Mouse (Mus musculus) lung, embryonic 14.5 days (tissue): ENCODE results near the gene Rab31. TPM values are rescaled to one million over a fixed set of nuclear protein-coding genes. Genes with fewer than 3 reads are reported as not detected.
A peak's percentile ranks its signal among the peaks of the same experiment; 100 is the strongest.

Experiments used
- ATAC-seq: fragments of 200-750 bp; cut with Nextera tagmentation; 2 replicates; pipeline ENCODE4 v1.8.0; 2017; ENCODE audit warnings: mild to moderate bottlenecking, moderate TSS enrichment, moderate library complexity; ENCODE audit not compliant: insufficient read depth
- DNase-seq: peaks from one replicate; pipeline ENCODE4 v3.0.0-alpha.2; 2015
- H3K27ac ChIP-seq: fragments of 300-500 bp; sonication (generic); 2 replicates; pipeline ENCODE4 v1.5.1; 2014; ENCODE audit warnings: low read depth, mild to moderate bottlenecking, moderate library complexity
- H3K27me3 ChIP-seq: fragments of 300-500 bp; sonication (generic); 2 replicates; pipeline ENCODE4 v1.6.1; 2014; ENCODE audit warnings: low read length, control low read depth; ENCODE audit not compliant: insufficient read depth
- H3K36me3 ChIP-seq: fragments of 300-500 bp; sonication (generic); 2 replicates; pipeline ENCODE4 v1.6.1; 2014; ENCODE audit warnings: control low read depth; ENCODE audit not compliant: insufficient read depth
- H3K4me1 ChIP-seq: fragments of 300-500 bp; sonication (generic); 2 replicates; pipeline ENCODE4 v1.6.1; 2014; ENCODE audit warnings: antibody characterized with exemption, control low read depth; ENCODE audit not compliant: insufficient read depth
- H3K4me2 ChIP-seq: fragments of 300-500 bp; sonication (generic); 2 replicates; pipeline ENCODE4 v1.6.1; 2014; ENCODE audit warnings: mild to moderate bottlenecking
- H3K4me3 ChIP-seq: fragments of 300-500 bp; sonication (generic); 2 replicates; pipeline ENCODE4 v1.5.1; 2014; ENCODE audit warnings: low read depth, low read length
- H3K9ac ChIP-seq: fragments of 300-500 bp; sonication (generic); 2 replicates; pipeline ENCODE4 v1.6.1; 2014
- H3K9me3 ChIP-seq: fragments of 300-500 bp; sonication (generic); 2 replicates; pipeline ENCODE4 v1.6.1; 2016; ENCODE audit warnings: low read depth, low read length, control low read depth
- CTCF ChIP-seq: IDR thresholded peaks from 2 replicates; pipeline ENCODE4 v1.5.1; 2016; ENCODE audit warnings: antibody characterized with exemption, low read depth
- WGBS: fragments of 180-500 bp; shearing (Covaris S2); extraction: QIAGEN DNeasy Blood & Tissue Kit; methylation state at CpG from one replicate; pipeline ENCODE4 v1.1.7; 2014; 5-methylcytosine and 5-hydroxymethylcytosine counted together
- polyA plus RNA-seq: library from polyadenylated mRNA; unstranded; fragments of >200 nt; fragmentation: Nextera tagmentation; extraction: Ambion mirVana; gene quantifications from 2 replicates; pipeline ENCODE4 v1.2.1, GENCODE M21; 2014

The Rab31 gene
- polyA plus RNA-seq, 1 experiment from 2014 or later: 49.4 TPM

DNA sequence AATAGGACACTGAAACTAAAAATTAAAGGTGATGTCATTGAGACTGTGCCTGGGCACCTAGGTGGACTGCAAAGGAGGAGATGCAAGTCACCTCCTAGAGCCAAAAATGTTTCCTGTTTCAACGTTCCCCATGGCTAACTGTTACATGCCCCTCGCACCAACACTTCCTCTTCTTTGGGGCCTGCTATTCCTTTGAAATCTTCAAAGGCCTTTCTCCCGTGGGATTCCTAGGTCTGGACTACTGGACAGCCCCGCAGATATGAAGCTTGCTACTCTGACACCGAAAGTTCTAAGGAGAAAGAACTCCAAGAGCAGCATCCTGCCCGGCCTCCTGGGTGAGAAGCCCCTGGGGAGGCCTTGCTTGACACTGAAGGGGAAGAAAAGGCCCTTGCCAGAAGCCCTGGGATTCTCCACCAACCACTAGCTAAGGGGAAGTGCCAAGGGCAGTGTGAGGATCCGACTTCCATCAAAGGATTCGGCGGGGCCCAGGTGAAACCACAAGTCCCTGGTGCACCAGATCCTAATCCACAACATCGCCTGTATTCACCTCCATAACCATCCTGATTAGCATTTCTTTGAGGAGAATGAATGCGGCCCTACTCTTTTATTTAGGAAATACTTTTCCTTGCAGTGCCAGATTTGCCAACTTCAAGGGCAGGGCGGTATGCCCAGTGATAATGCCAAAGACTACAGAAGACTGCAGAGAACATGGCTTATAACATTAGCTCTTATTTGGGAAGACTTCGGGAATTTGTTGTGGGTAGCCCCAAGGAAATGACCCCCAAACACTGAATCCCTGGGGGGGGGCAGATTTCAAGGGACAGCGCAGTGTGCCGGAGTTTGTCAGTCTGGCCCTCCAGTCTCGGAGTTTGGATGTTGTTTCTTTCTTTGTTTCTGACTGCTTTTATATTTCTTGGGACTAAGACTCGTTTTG, 1.3 kb downstream of the Rab31 start:
- Histone ChIP-seq H3K36me3 (no peaks in the 10 kb centered on the region), H3K9me3 (no peaks in the 10 kb centered on the region), H3K4me3 (peak overlapping the region; percentile 70), H3K27me3 (no peaks in the 10 kb centered on the region), H3K4me1 (peaks cover 7% of the 10 kb centered on the region; the same call in 1 of the 2 replicates), H3K27ac (no peak overlapping the region), H3K9ac (peak overlapping the region; percentile 74), H3K4me2 (peak overlapping the region; percentile 90)
- DNase-seq: peak; percentile 28
- 26% methylated on average over 17 of the region's 17 CpGs for WGBS
- no peak for TF ChIP-seq CTCF
- no peak for ATAC-seq

DNA sequence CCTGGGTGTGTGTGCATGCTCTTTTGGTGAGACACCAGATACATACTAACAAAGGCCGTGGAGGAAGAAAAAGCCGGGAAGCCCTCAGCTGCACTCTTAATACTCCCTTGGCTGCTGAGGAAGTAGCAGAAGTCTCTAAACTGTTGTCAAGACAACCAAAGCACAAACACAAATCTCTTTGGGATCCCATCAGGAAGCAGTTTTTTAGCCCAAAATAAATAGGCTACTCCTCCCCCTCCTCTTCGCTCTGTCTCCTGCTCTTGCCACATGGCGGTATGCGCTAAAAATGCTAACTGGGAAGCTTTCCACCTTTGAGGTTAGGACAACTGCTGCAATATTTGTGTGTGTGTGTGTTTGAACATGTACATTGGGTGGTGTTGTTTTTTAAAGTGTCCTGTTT, 4.1 kb downstream of the Rab31 start:
- H3K9ac ChIP-seq: no peak overlapping the region
- peaks cover 7% of the 10 kb centered on the region; the same call in 1 of the 2 replicates for H3K4me1 ChIP-seq
- H3K9me3 ChIP-seq: no peaks in the 10 kb centered on the region
- H3K36me3 ChIP-seq: no peaks in the 10 kb centered on the region
- H3K4me3 ChIP-seq: no peak overlapping the region
- no peak for TF ChIP-seq CTCF
- DNase-seq (peak; percentile 54), ATAC-seq (no peak)
- WGBS: 61% methylated on average over 5 of the region's 5 CpGs
- no peaks in the 10 kb centered on the region for H3K27me3 ChIP-seq
- no peak overlapping the region for H3K4me2 ChIP-seq
- H3K27ac ChIP-seq: no peak overlapping the region

DNA sequence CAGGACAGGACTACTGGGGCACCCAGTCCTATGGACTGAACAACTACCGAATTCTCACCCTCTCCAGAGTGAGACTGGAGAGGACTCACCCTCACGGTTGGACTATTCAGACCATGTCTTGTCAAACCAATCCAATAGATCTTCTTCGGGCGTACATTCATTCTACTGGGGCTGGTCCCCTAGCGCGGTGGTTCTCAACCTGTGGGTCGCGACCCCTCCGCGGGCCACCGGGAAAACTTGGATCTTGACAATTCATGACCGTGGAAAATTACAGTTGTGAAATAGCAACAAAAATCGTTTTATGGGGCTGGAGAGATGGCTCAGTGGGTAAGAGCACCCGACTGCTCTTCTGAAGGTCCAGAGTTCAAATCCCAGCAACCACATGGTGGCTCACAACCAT, 9.3 kb downstream of the Rab31 start:
- H3K9ac ChIP-seq: no peak overlapping the region
- no peak overlapping the region for H3K4me3 ChIP-seq
- H3K27me3 ChIP-seq: no peaks in the 10 kb centered on the region
- no peak overlapping the region for H3K4me2 ChIP-seq
- TF ChIP-seq CTCF: no peak
- ATAC-seq (no peak), DNase-seq (no peak)
- H3K9me3 ChIP-seq: no peaks in the 10 kb centered on the region
- H3K27ac ChIP-seq: no peak overlapping the region
- H3K4me1 ChIP-seq: no peaks in the 10 kb centered on the region
- no peaks in the 10 kb centered on the region for H3K36me3 ChIP-seq
- 94% methylated on average over 14 of the region's 14 CpGs for WGBS

DNA sequence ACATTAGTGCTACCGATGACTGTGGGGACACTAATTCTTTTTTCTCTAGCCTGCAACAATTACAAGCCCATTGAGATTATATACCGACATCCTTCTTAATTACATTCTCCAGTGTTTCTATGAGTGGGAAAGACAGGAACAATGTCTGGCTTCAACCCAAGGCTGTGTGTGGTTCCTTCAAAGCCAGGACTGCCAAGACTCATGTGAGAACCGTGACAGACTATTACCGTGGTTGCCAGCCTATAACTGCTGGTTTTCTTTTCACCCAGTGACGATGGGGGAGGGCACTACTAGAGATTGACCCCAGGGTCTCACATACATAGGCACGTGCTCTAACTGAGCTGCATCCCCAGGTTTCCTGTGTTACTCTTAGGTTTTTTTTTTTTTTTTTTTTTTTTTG, 15.4 kb downstream of the Rab31 start:
- WGBS: 72% methylated on average over 6 of the region's 6 CpGs
- H3K36me3 ChIP-seq: no peaks in the 10 kb centered on the region
- no peak overlapping the region for H3K4me3 ChIP-seq
- DNase-seq (no peak), ATAC-seq (no peak)
- H3K4me1 ChIP-seq: no peaks in the 10 kb centered on the region
- no peak overlapping the region for H3K4me2 ChIP-seq
- H3K9me3 ChIP-seq: no peaks in the 10 kb centered on the region
- H3K9ac ChIP-seq: no peak overlapping the region
- H3K27ac ChIP-seq: no peak overlapping the region
- no peak for TF ChIP-seq CTCF
- H3K27me3 ChIP-seq: no peaks in the 10 kb centered on the region

DNA sequence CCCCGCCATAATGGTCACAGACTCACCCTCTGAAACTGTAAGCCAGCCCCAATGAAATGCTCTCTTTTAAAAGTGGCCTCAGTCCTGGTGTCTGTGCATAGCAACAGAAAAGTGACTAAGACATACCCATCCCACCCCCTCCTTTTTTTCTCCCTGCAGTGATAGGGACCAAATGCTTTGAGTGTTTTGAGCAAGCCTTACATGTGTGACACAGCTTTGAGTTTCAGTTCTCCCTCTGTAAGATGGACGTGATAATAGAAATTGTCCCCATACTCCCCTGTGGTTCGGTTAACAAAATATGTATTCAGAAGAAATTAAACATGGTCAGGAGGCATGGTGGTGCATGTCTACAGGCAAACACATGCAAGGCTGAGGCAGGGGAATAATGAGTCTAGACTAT, 16.7 kb downstream of the Rab31 start:
- TF ChIP-seq CTCF: no peak
- Histone ChIP-seq H3K4me3 (no peak overlapping the region), H3K9me3 (no peaks in the 10 kb centered on the region), H3K4me2 (no peak overlapping the region), H3K27ac (no peak overlapping the region), H3K36me3 (no peaks in the 10 kb centered on the region), H3K4me1 (no peaks in the 10 kb centered on the region), H3K9ac (no peak overlapping the region), H3K27me3 (no peaks in the 10 kb centered on the region)
- ATAC-seq (no peak), DNase-seq (no peak)
- 88% methylated on average over 3 of the region's 3 CpGs for WGBS

DNA sequence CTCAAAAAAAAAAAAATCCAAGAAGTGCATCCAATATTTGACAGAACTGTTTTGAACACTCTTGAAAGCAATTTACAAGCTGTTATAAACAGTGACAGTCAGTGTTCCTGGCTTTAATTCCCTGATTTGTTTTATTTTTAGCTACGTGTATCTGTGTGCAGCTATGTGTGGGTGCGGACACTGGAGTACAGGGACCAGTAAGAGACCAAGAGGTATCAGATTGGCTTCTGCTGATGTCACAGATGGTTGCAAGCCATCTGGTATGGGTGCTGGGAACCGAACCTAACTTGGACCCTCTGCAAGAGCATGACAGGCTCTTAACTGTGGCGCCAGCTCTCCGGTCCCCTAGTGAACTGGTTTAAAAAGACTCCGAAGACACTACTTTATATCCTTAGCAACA, 19.4 kb downstream of the Rab31 start:
- Histone ChIP-seq H3K9ac (no peak overlapping the region), H3K4me1 (no peaks in the 10 kb centered on the region), H3K4me2 (no peak overlapping the region), H3K9me3 (no peaks in the 10 kb centered on the region), H3K27ac (no peak overlapping the region), H3K4me3 (no peak overlapping the region), H3K27me3 (no peaks in the 10 kb centered on the region), H3K36me3 (no peaks in the 10 kb centered on the region)
- no peak for DNase-seq
- no peak for TF ChIP-seq CTCF
- no peak for ATAC-seq
- 93% methylated on average over 6 of the region's 6 CpGs for WGBS

DNA sequence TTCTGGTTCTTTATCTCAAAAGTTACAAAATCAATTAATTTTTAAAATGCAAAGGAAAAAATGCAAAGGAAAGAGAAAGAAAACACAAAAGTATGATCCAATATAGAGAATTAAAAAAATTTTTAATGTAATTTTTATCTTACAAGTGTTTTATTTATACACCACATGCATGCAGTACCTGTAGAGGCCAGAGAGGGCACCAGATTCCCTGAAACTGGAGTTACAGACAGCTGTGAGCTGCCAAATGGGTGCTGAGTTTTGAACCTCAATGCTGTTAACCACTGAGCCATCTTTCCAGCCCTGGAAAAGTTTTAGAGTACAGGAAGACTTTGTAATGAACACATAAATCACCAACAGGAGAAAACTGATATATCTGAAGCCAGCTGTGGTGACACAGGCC, 22.3 kb downstream of the Rab31 start:
- Histone ChIP-seq H3K27me3 (no peaks in the 10 kb centered on the region), H3K4me2 (no peak overlapping the region), H3K9me3 (no peaks in the 10 kb centered on the region), H3K9ac (no peak overlapping the region), H3K4me3 (no peak overlapping the region), H3K36me3 (no peaks in the 10 kb centered on the region), H3K4me1 (no peaks in the 10 kb centered on the region), H3K27ac (no peak overlapping the region)
- peak; percentile 40 for TF ChIP-seq CTCF
- DNase-seq (peak; percentile 43), ATAC-seq (no peak)
